Mouse (Mus musculus) spleen, adult 2 months (tissue): ENCODE measurements around the gene Fam83c.

Experiments used
- CTCF ChIP-seq: fragments of 200-500 bp; IDR thresholded peaks from 2 replicates; pipeline ENCODE4 v1.5.1; 2011; ENCODE audit warnings: mild to moderate bottlenecking, inconsistent platforms; ENCODE audit not compliant: insufficient read depth, insufficient read length, insufficient replicate concordance; ENCODE audit errors: extremely low read depth
- POLR2A ChIP-seq: fragments of 200-500 bp; IDR thresholded peaks from 2 replicates; pipeline ENCODE4 v1.6.1; 2011; ENCODE audit warnings: low read depth, low read length, inconsistent platforms

GRCm38 (mm10) chr2:155820779-155821178 is 13.9 kb downstream of the Fam83c start:
- no peak for TF ChIP-seq CTCF
- no peak for TF ChIP-seq POLR2A
